Mouse (Mus musculus) lung, adult 2 months (tissue): ENCODE data around the gene Bcl3.
"Not testable (repeated sequence)": the region's sequence is repeated elsewhere in the genome, so short reads cannot be mapped to it uniquely, and the experiment has no call there.

Experiments
- CTCF ChIP-seq: fragments of 200-500 bp; IDR thresholded peaks from 2 replicates; pipeline ENCODE4 v1.5.1; 2011; ENCODE audit warnings: mild to moderate bottlenecking, low read length, control low read depth; ENCODE audit not compliant: insufficient read depth
- POLR2A ChIP-seq: fragments of 200-500 bp; IDR thresholded peaks from 2 replicates; pipeline ENCODE4 v1.6.1; 2011; ENCODE audit warnings: low read depth, mild to moderate bottlenecking, control low read depth, low read length, borderline replicate concordance; ENCODE audit errors: extremely low read depth

GRCm38 (mm10) chr7:19791504-19791903 lies 31.1 kb downstream of the Bcl3 start:
- TF ChIP-seq CTCF, POLR2A: not testable (repeated sequence)
